ENCODE assay signal across 36 mouse cellular contexts in genomic region chr1:139371341-139371740, GRCm38 (mm10). TPM values are rescaled to one million over a fixed set of nuclear protein-coding genes. Genes with fewer than 3 reads are reported as not detected.
"Had no signal": no experiment of that assay in that cellular context is flagged by ENCODE, and none has a peak within 500 bp of the region (broad histone marks: within the 10 kb centered on the region; RNA-seq: fewer than 3 reads in every experiment).

No protein-coding gene starts in this region.

- H3K27ac ChIP-seq: heart, embryonic 13.5 days; heart, embryonic 15.5 days; hindbrain, embryonic 10.5 days; hindbrain, embryonic 12.5 days; hindbrain, embryonic 13.5 days; hindbrain, embryonic 14.5 days; hindbrain, embryonic 15.5 days; hindbrain, postnatal 0 days; intestine, embryonic 15.5 days; kidney, embryonic 15.5 days; kidney, postnatal 0 days; layer of hippocampus, adult 2 months; left cerebral cortex, adult 2 months had no signal

- H3K4me1 ChIP-seq: heart, embryonic 13.5 days; heart, embryonic 15.5 days; intestine, embryonic 15.5 days; kidney, embryonic 15.5 days had no signal

- H3K4me2 ChIP-seq: heart, embryonic 11.5 days; heart, embryonic 12.5 days; heart, embryonic 13.5 days; heart, embryonic 15.5 days; hindbrain, embryonic 12.5 days; hindbrain, embryonic 13.5 days; hindbrain, embryonic 14.5 days; hindbrain, embryonic 15.5 days; intestine, embryonic 15.5 days; kidney, embryonic 15.5 days had no signal

- DNase-seq: heart, postnatal 10 days; heart, postnatal 14 days; heart, postnatal 36 days; heart, postnatal 4 days; kidney, adult 11 months; kidney, adult 18-20 months; kidney, adult 2 months; kidney, adult 8-10 months; kidney, adult 9 months; kidney, postnatal 10 days; kidney, postnatal 14 days; kidney, postnatal 25 days; kidney, postnatal 36 days; kidney, postnatal 4 days; layer of hippocampus, adult 9-11 months; layer of hippocampus, postnatal 36 days had no signal

- ATAC-seq: hindbrain, embryonic 16.5 days; hindbrain, postnatal 0 days; inflammation-experienced regulatory T-cells, adult 6 months; intestine, embryonic 15.5 days; intestine, embryonic 16.5 days; intestine, postnatal 0 days had no signal

- H3K4me3 ChIP-seq: heart, embryonic 12.5 days; heart, embryonic 13.5 days; heart, embryonic 15.5 days; hindbrain, embryonic 10.5 days; hindbrain, embryonic 12.5 days; hindbrain, embryonic 13.5 days; hindbrain, embryonic 15.5 days; intestine, embryonic 15.5 days; kidney, embryonic 15.5 days; layer of hippocampus, adult 2 months; left cerebral cortex, adult 2 months had no signal

- H3K36me3 ChIP-seq: heart, embryonic 12.5 days; heart, embryonic 13.5 days; heart, embryonic 15.5 days; hindbrain, embryonic 10.5 days; hindbrain, embryonic 12.5 days; hindbrain, embryonic 13.5 days; hindbrain, embryonic 15.5 days; intestine, embryonic 15.5 days; kidney, embryonic 15.5 days had no signal

- H3K9me3 ChIP-seq: heart, embryonic 12.5 days; heart, embryonic 13.5 days; heart, embryonic 15.5 days; hindbrain, embryonic 10.5 days; hindbrain, embryonic 12.5 days; hindbrain, embryonic 13.5 days; hindbrain, embryonic 15.5 days; intestine, embryonic 15.5 days; kidney, embryonic 15.5 days had no signal

- H3K27me3 ChIP-seq: heart, embryonic 12.5 days; heart, embryonic 13.5 days; heart, embryonic 15.5 days; hindbrain, embryonic 12.5 days; hindbrain, embryonic 13.5 days; hindbrain, embryonic 15.5 days; intestine, embryonic 15.5 days; kidney, embryonic 15.5 days had no signal

- H3K9ac ChIP-seq: heart, embryonic 12.5 days; heart, embryonic 13.5 days; heart, embryonic 15.5 days; hindbrain, embryonic 12.5 days; hindbrain, embryonic 13.5 days; hindbrain, embryonic 14.5 days; hindbrain, embryonic 15.5 days; intestine, embryonic 15.5 days; kidney, embryonic 15.5 days had no signal

RNA-seq across cellular contexts. Expression of gene Crb1, which starts 5.6 kb away (rescaled TPM):
- polyA plus RNA-seq: inflammation-experienced regulatory T-cells, adult 6 months; large intestine, adult 2 months had no signal
